Mouse (Mus musculus) midbrain, embryonic 13.5 days (tissue): ENCODE results near the gene Cxcl17. TPM values are rescaled to one million over a fixed set of nuclear protein-coding genes. Genes with fewer than 3 reads are reported as not detected.
"Not testable (repeated sequence)": the region's sequence is repeated elsewhere in the genome, so short reads cannot be mapped to it uniquely, and the experiment has no call there.

ENCODE experiments used
- ATAC-seq: fragments of 200-750 bp; cut with Nextera tagmentation; 2 replicates; pipeline ENCODE4 v1.8.0; 2017; ENCODE audit warnings: mild to moderate bottlenecking, moderate TSS enrichment, moderate library complexity
- H3K27ac ChIP-seq: fragments of 300-500 bp; sonication (generic); 2 replicates; pipeline ENCODE4 v1.5.1; 2015; ENCODE audit warnings: inconsistent platforms, mild to moderate bottlenecking, moderate library complexity
- H3K27me3 ChIP-seq: fragments of 300-500 bp; sonication (generic); 2 replicates; pipeline ENCODE4 v1.6.1; 2015; ENCODE audit warnings: mild to moderate bottlenecking, inconsistent platforms
- H3K36me3 ChIP-seq: fragments of 300-500 bp; sonication (generic); 2 replicates; pipeline ENCODE4 v1.6.1; 2015; ENCODE audit warnings: mild to moderate bottlenecking, inconsistent platforms
- H3K4me1 ChIP-seq: fragments of 300-500 bp; sonication (generic); replicated peaks from 2 replicates; pipeline ENCODE4 v1.6.1; 2015; ENCODE audit warnings: inconsistent platforms
- H3K4me2 ChIP-seq: fragments of 300-500 bp; sonication (generic); replicated peaks from 2 replicates; pipeline ENCODE4 v1.6.1; 2015; ENCODE audit warnings: moderate library complexity, mild to moderate bottlenecking, inconsistent platforms
- H3K4me3 ChIP-seq: fragments of 300-500 bp; sonication (generic); replicated peaks from 2 replicates; pipeline ENCODE4 v1.5.1; 2015; ENCODE audit warnings: mild to moderate bottlenecking, inconsistent platforms
- H3K9ac ChIP-seq: fragments of 300-500 bp; sonication (generic); replicated peaks from 2 replicates; pipeline ENCODE4 v1.6.1; 2015; ENCODE audit warnings: mild to moderate bottlenecking, inconsistent platforms
- H3K9me3 ChIP-seq: fragments of 300-500 bp; sonication (generic); 2 replicates; pipeline ENCODE4 v1.6.1; 2016; ENCODE audit warnings: mild to moderate bottlenecking, inconsistent platforms
- WGBS: fragments of 180-500 bp; shearing (Covaris S2); methylation state at CpG from one replicate; pipeline ENCODE4 v1.1.7; 2015; 5-methylcytosine and 5-hydroxymethylcytosine counted together
- polyA plus RNA-seq: library from polyadenylated mRNA; unstranded; fragments of >200 nt; fragmentation: Nextera tagmentation; extraction: Ambion mirVana; gene quantifications from 2 replicates; pipeline ENCODE4 v1.2.1, GENCODE M21; 2015

Cxcl17 gene
- polyA plus RNA-seq = 0.51 and 0.73 TPM in 2 replicates

DNA sequence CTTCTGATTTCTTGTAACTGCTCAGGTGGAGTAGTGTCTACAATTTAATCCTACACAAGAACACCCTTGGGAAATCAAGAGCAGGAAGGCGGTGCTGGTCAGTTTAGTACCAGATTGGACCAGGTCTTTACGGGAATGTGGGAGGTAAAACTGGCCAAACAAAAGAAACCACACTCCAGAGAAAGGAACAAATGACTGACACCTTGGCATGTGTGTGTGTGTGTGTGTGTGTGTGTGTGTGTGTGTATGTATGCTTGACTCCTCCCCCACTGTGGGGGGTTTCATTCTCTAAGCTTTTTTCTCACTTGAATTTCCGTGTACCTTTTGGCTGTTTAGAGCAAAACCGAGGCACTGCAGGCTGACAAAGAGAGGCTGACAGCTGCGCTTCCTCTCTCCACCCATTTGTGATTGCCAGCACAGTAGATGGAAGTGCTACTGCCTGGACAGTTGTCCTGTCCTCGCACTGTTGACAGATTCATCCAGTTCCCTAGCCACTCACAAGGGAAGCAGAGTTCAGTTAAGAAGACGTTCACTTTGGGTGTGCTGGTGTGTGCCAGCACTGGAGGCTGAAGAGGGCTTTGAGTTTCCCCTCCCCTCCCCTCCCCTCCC is at the start of gene Cxcl17:
Gene Cxcl17, minus strand, starts transcription at position 54 of the 609 bp plus-strand sequence.
- no peak for ATAC-seq
- 52% methylated on average over 7 of the region's 7 CpGs for WGBS
- H3K36me3 ChIP-seq = no peaks in the 10 kb centered on the region
- H3K9ac ChIP-seq = no peak within 1 kb of the TSS
- no peak within 1 kb of the TSS for H3K27ac ChIP-seq
- H3K9me3 ChIP-seq = no peaks in the 10 kb centered on the region
- no peak within 1 kb of the TSS for H3K4me3 ChIP-seq
- H3K4me1 ChIP-seq = 0 out of 2 replicates have a peak, but pooled peaks cover 5% of the 10 kb centered on the region
- no peaks in the 10 kb centered on the region for H3K27me3 ChIP-seq
- no peak within 1 kb of the TSS for H3K4me2 ChIP-seq

GRCm38 (mm10) chr7:25462033-25462337 is 49.3 kb upstream of the Cxcl17 start:
- H3K36me3 ChIP-seq, H3K27ac ChIP-seq, ATAC-seq, H3K27me3 ChIP-seq, H3K4me2 ChIP-seq, H3K4me3 ChIP-seq, H3K4me1 ChIP-seq, H3K9ac ChIP-seq, H3K9me3 ChIP-seq: not testable (repeated sequence)
- no CpG with 5 or more reads among the region's 1 CpGs for WGBS

- not testable (repeated sequence) for H3K36me3 ChIP-seq, H3K27ac ChIP-seq, H3K27me3 ChIP-seq, H3K4me1 ChIP-seq, H3K9ac ChIP-seq, H3K9me3 ChIP-seq, H3K4me2 ChIP-seq, H3K4me3 ChIP-seq
- WGBS = 59% methylated on average over 4 of the region's 5 CpGs
- peak; percentile 85 for ATAC-seq
Observed at GRCm38 (mm10) chr7:25461336-25462032, 48.8 kb upstream of the Cxcl17 start.

GRCm38 (mm10) chr7:25452103-25452502 is 39.4 kb upstream of the Cxcl17 start:
- no peak for ATAC-seq
- no peaks in the 10 kb centered on the region for H3K4me1 ChIP-seq
- H3K4me3 ChIP-seq = no peak overlapping the region
- H3K27ac ChIP-seq = no peak overlapping the region
- H3K9me3 ChIP-seq = no peaks in the 10 kb centered on the region
- H3K4me2 ChIP-seq = no peak overlapping the region
- H3K9ac ChIP-seq = no peak overlapping the region
- no peaks in the 10 kb centered on the region for H3K27me3 ChIP-seq
- WGBS = 80% methylated on average over 3 of the region's 3 CpGs
- no peaks in the 10 kb centered on the region for H3K36me3 ChIP-seq

GRCm38 (mm10) chr7:25449913-25450890 is 37.5 kb upstream of the Cxcl17 start:
- H3K27me3 ChIP-seq = no peaks in the 10 kb centered on the region
- H3K4me1 ChIP-seq = no peaks in the 10 kb centered on the region
- ATAC-seq = no peak
- no peak overlapping the region for H3K4me3 ChIP-seq
- no peak overlapping the region for H3K27ac ChIP-seq
- H3K4me2 ChIP-seq = no peak overlapping the region
- 73% methylated on average over 9 of the region's 9 CpGs for WGBS
- no peaks in the 10 kb centered on the region for H3K36me3 ChIP-seq
- H3K9me3 ChIP-seq = no peaks in the 10 kb centered on the region
- no peak overlapping the region for H3K9ac ChIP-seq

- 90% methylated on average over 6 of the region's 6 CpGs for WGBS
- H3K36me3 ChIP-seq = no peaks in the 10 kb centered on the region
- no peak overlapping the region for H3K9ac ChIP-seq
Observed at GRCm38 (mm10) chr7:25440816-25441153, 28.1 kb upstream of the Cxcl17 start.

DNA sequence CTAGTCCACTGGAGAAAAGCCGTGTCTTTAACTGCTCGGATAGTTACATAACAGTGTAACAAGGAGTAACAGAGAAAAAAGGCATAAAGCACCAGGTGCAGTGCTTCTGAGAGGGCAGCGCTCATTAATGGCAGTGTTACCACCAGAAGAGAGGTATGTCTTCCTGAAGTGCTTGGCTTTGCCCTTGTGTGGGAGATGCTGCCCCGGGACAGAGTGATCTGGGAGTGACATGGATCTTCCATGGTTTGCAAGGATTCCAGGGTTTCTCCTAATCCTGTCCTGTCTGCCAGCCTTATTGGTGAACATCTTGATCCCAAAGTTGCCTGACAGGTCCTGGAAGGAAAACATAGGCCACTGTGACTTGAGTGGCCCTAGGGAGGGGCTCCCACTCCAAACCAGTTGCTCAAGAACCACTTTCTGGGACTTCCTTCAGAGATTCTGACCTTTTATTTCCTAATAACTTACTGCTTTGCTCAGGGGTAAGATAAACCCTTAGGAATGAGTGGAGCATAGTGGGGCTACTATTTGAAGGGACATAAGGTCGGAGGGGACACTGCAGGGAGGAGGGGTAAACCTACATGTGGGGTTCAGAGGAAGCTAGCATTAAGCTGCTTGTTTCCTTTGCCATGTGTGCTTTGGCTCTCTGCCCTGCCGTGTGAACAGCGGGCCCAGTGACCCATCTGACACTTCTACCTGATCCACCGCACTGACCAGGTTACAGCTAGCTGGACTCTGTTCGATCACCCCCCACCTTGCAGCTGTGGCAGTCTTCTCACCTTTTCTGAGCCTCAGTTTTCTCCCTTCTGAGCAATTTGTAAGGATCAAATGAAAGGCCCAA is 27.5 kb upstream of the Cxcl17 start:
- Histone ChIP-seq H3K9ac (no peak overlapping the region), H3K27me3 (no peaks in the 10 kb centered on the region)
- WGBS = 93% methylated on average over 9 of the region's 9 CpGs

More at GRCm38 (mm10) chr7:25440816-25441153, 28.1 kb upstream of the Cxcl17 start:
- H3K9me3 ChIP-seq = no peaks in the 10 kb centered on the region
- no peak overlapping the region for H3K4me3 ChIP-seq
- no peak overlapping the region for H3K27ac ChIP-seq
- ATAC-seq = no peak
- no peak overlapping the region for H3K4me2 ChIP-seq
- H3K27me3 ChIP-seq = no peaks in the 10 kb centered on the region
- H3K4me1 ChIP-seq = no peaks in the 10 kb centered on the region

GRCm38 (mm10) chr7:25439124-25439822 is 26.6 kb upstream of the Cxcl17 start:
- Histone ChIP-seq H3K27ac (no peak overlapping the region), H3K4me3 (no peak overlapping the region), H3K27me3 (no peaks in the 10 kb centered on the region), H3K36me3 (no peaks in the 10 kb centered on the region), H3K9ac (no peak overlapping the region), H3K4me2 (no peak overlapping the region), H3K4me1 (no peaks in the 10 kb centered on the region), H3K9me3 (no peaks in the 10 kb centered on the region)
- WGBS = 89% methylated on average over 8 of the region's 8 CpGs
- ATAC-seq = no peak

More for the DNA sequence above, 27.5 kb upstream of the Cxcl17 start:
- ATAC-seq = no peak
- no peaks in the 10 kb centered on the region for H3K4me1 ChIP-seq
- H3K4me2 ChIP-seq = no peak overlapping the region
- H3K9me3 ChIP-seq = no peaks in the 10 kb centered on the region
- no peaks in the 10 kb centered on the region for H3K36me3 ChIP-seq
- H3K27ac ChIP-seq = no peak overlapping the region
- no peak overlapping the region for H3K4me3 ChIP-seq

- WGBS = 91% methylated on average over 2 of the region's 2 CpGs
- no peak overlapping the region for H3K9ac ChIP-seq
- no peak for ATAC-seq
- H3K27ac ChIP-seq = no peak overlapping the region
- H3K4me2 ChIP-seq = no peak overlapping the region
- peaks cover 8% of the 10 kb centered on the region for H3K4me1 ChIP-seq
- no peaks in the 10 kb centered on the region for H3K27me3 ChIP-seq
- no peaks in the 10 kb centered on the region for H3K36me3 ChIP-seq
- no peaks in the 10 kb centered on the region for H3K9me3 ChIP-seq
- H3K4me3 ChIP-seq = no peak overlapping the region
Observed at GRCm38 (mm10) chr7:25436704-25437103, 24.0 kb upstream of the Cxcl17 start.

GRCm38 (mm10) chr7:25436226-25436625 is 23.5 kb upstream of the Cxcl17 start:
- Histone ChIP-seq H3K36me3 (no peaks in the 10 kb centered on the region), H3K9me3 (no peaks in the 10 kb centered on the region), H3K4me2 (no peak overlapping the region), H3K27me3 (no peaks in the 10 kb centered on the region), H3K9ac (no peak overlapping the region), H3K27ac (no peak overlapping the region), H3K4me1 (peaks cover 8% of the 10 kb centered on the region), H3K4me3 (no peak overlapping the region)
- 86% methylated on average over 6 of the region's 6 CpGs for WGBS
- no peak for ATAC-seq

GRCm38 (mm10) chr7:25435546-25435851 is 22.8 kb upstream of the Cxcl17 start:
- 92% methylated on average over 2 of the region's 2 CpGs for WGBS

More at GRCm38 (mm10) chr7:25435546-25435851, 22.8 kb upstream of the Cxcl17 start:
- ATAC-seq = no peak
- H3K9ac ChIP-seq = no peak overlapping the region
- no peaks in the 10 kb centered on the region for H3K36me3 ChIP-seq
- H3K4me1 ChIP-seq = peaks cover 8% of the 10 kb centered on the region
- no peaks in the 10 kb centered on the region for H3K9me3 ChIP-seq
- no peaks in the 10 kb centered on the region for H3K27me3 ChIP-seq
- H3K4me3 ChIP-seq = no peak overlapping the region
- no peak overlapping the region for H3K27ac ChIP-seq
- no peak overlapping the region for H3K4me2 ChIP-seq
